Mouse (Mus musculus) heart, embryonic 11.5 days (tissue): Measurements from ENCODE around the gene Cnbp. TPM values are rescaled to one million over a fixed set of nuclear protein-coding genes. Genes with fewer than 3 reads are reported as not detected.

Source experiments
- ATAC-seq: fragments of 200-750 bp; cut with Nextera tagmentation; replicated peaks from 2 replicates; pipeline ENCODE4 v1.8.0; 2017; ENCODE audit warnings: moderate library complexity; ENCODE audit not compliant: insufficient number of reproducible peaks, low FRiP score, low TSS enrichment
- H3K27ac ChIP-seq: fragments of 300-500 bp; sonication (generic); 2 replicates; pipeline ENCODE4 v1.5.1; 2014; ENCODE audit warnings: mild to moderate bottlenecking, low read depth, low read length
- H3K27me3 ChIP-seq: fragments of 300-500 bp; sonication (generic); 2 replicates; pipeline ENCODE4 v1.6.1; 2014; ENCODE audit warnings: mild to moderate bottlenecking, low read length, mixed read lengths; ENCODE audit not compliant: control insufficient read depth, insufficient read depth
- H3K36me3 ChIP-seq: fragments of 300-500 bp; sonication (generic); 2 replicates; pipeline ENCODE4 v1.6.1; 2014; ENCODE audit warnings: mild to moderate bottlenecking, low read length, moderate library complexity, mixed read lengths; ENCODE audit not compliant: control insufficient read depth, insufficient read depth
- H3K4me1 ChIP-seq: fragments of 300-500 bp; sonication (generic); 2 replicates; pipeline ENCODE4 v1.6.1; 2014; ENCODE audit warnings: low read length; ENCODE audit not compliant: control insufficient read depth, insufficient read depth
- H3K4me2 ChIP-seq: fragments of 300-500 bp; sonication (generic); 2 replicates; pipeline ENCODE4 v1.6.1; 2014; ENCODE audit warnings: mild to moderate bottlenecking, moderate library complexity
- H3K4me3 ChIP-seq: fragments of 300-500 bp; sonication (generic); 2 replicates; pipeline ENCODE4 v1.5.1; 2014; ENCODE audit warnings: low read depth, low read length
- H3K9ac ChIP-seq: fragments of 300-500 bp; sonication (generic); 2 replicates; pipeline ENCODE4 v1.6.1; 2014; ENCODE audit warnings: mild to moderate bottlenecking, low read depth, low read length, moderate library complexity
- H3K9me3 ChIP-seq: fragments of 300-500 bp; sonication (generic); replicated peaks from 2 replicates; pipeline ENCODE4 v1.6.1; 2016; ENCODE audit warnings: low read length; ENCODE audit not compliant: control insufficient read depth
- WGBS: fragments of 180-500 bp; shearing (Covaris S2); extraction: QIAGEN DNeasy Blood & Tissue Kit; methylation state at CpG from one replicate; pipeline ENCODE4 v1.1.7; 2014; ENCODE audit not compliant: insufficient replicate concordance; 5-methylcytosine and 5-hydroxymethylcytosine counted together
- polyA plus RNA-seq: library from polyadenylated mRNA; unstranded; fragments of >200 nt; fragmentation: Nextera tagmentation; extraction: Ambion mirVana; gene quantifications from 2 replicates; pipeline ENCODE4 v1.2.1, GENCODE M21; 2014

Cnbp gene
- 886 and 909 TPM in 2 replicates for polyA plus RNA-seq

DNA sequence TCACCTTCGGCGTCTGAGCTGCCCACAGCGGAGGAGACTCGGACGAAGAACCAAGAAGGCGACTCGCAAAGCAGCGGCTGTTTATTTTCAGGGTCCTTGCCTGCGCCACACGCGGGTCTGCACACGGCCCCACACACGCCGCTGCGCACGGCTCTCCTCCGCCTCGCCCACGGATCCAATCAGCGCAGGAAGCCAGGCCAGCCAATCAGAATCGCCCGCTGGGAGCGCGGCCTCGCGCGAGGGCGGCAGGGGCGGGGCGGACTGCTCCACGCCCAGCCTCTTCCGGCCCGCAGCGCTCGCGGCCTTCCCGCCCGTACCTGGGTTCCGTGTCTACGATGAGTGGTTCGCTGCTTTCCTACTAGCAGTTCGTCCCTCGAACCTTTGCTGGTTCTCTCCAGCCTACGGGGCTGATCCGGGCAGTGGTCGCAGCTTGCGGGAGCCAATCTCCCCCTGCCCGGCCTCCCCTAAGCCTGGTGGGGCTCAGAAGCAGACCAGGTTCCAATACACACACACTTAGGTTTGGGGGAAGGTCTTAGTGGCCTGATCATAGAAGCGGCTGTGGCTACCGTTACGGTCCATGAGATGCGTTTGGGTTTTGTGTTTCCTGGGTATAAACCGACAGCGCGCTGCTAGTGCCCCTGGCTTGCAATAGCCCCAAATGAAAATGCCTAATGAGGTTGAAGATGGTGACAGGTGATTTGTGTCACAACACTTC, at the start of gene Cnbp:
Cnbp (minus strand) TSS at position 207 of the 715 bp plus-strand sequence.
- H3K4me2 ChIP-seq, result peak within 1 kb of the TSS; percentile 93
- H3K9ac ChIP-seq, result peak within 1 kb of the TSS; percentile 100
- peak; percentile 96 for ATAC-seq
- no peaks in the 10 kb centered on the region for H3K27me3 ChIP-seq
- WGBS, result under 1% methylated on average over 55 of the region's 55 CpGs
- H3K4me3 ChIP-seq, result peak within 1 kb of the TSS; percentile 93
- H3K27ac ChIP-seq, result peak within 1 kb of the TSS; percentile 93
- H3K36me3 ChIP-seq, result peaks cover 4% of the 10 kb centered on the region; the same call in 1 of the 2 replicates
- no peaks in the 10 kb centered on the region for H3K9me3 ChIP-seq
- H3K4me1 ChIP-seq, result peaks cover 16% of the 10 kb centered on the region

DNA sequence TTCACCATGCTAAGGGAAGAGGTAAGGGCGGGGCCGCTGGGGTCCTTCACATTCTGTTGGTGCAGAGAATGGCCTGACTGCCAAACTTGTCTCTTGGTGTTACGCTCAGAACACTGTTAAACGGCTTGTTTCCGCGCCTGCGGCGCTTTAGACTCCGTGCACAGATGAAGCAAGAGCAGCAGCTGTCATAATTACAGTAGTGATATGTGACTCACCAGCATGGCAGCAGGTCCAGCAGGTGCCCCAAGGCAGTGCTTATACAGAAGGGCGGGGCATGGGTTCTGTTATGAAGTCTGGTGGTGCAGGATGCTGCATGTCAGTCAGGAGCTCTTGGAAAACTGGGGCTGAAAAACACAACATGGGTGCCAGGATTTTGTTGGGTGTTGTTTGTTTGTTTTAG, 47.1 kb upstream of the Cnbp start:
- H3K9me3 ChIP-seq, result no peaks in the 10 kb centered on the region
- WGBS, result 93% methylated on average over 10 of the region's 10 CpGs

DNA sequence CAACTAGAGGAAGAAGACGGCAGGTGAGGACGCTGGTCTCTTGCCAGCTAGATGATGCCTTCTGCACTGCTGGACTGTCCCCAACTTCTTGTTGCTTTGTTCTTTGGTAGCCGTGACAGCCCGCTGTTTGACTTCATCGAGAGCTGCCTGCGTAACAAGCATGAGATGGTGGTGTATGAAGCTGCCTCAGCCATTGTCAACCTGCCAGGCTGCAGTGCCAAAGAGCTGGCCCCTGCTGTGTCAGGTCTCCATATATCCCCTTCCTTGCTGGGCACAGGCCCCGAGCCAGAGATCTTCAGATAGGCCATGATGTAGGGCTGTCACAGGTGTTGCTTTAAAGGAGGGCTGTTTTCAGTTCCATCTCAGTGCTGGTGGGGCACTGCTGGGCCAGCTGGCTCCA, 43.0 kb upstream of the Cnbp start:
- Histone ChIP-seq H3K27ac (no peak overlapping the region), H3K36me3 (peaks cover 62% of the 10 kb centered on the region), H3K4me2 (no peak overlapping the region), H3K9ac (no peak overlapping the region), H3K9me3 (no peaks in the 10 kb centered on the region), H3K4me3 (no peak overlapping the region), H3K27me3 (no peaks in the 10 kb centered on the region), H3K4me1 (peaks cover 2% of the 10 kb centered on the region; the same call in 1 of the 2 replicates)
- WGBS, result 91% methylated on average over 7 of the region's 7 CpGs
- no peak for ATAC-seq

More for the DNA sequence above, 47.1 kb upstream of the Cnbp start:
- ATAC-seq, result no peak
- no peak overlapping the region for H3K27ac ChIP-seq
- H3K4me3 ChIP-seq, result no peak overlapping the region
- H3K27me3 ChIP-seq, result no peaks in the 10 kb centered on the region
- no peak overlapping the region for H3K9ac ChIP-seq
- no peak overlapping the region for H3K4me2 ChIP-seq
- no peaks in the 10 kb centered on the region for H3K4me1 ChIP-seq
- H3K36me3 ChIP-seq, result peaks cover 65% of the 10 kb centered on the region

DNA sequence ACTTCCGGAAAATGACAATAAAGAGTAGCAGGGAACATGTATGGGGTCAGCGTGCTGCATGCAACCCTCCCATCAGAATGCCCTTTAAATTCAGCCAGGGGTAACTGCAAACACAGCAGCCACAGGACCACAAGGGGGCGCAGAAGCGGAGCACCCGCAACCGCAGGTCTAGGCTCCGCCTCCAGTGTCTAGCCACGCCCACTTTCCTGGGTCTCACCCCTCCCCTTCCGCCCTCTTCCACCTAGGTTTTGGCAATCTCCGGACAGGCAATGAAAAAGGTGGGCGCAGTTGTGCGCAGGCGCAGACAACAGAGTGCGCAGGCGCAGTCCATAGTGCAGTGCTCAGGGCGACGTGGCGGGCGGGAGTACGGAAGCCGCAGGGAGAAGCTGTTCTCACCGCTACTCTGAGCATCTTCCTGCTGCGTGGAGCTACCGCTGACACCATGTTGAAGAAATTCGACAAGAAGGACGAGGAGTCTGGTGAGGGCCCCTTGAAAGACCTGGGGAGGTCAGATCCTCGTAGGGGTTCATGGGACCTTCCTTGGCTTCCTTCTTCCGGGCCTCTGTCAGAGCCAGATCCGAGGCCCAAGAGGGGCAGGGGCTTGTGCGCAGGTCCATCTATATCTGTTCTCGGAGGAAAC, 36.8 kb upstream of the Cnbp start, which contains the start of gene Copg1:
Copg1 (plus strand) TSS at position 221 of the 640 bp plus-strand sequence.
- peak; percentile 94 for ATAC-seq
- Histone ChIP-seq H3K4me1 (peaks cover 7% of the 10 kb centered on the region; the same call in 1 of the 2 replicates), H3K27ac (peak within 1 kb of the TSS; percentile 89), H3K27me3 (no peaks in the 10 kb centered on the region), H3K9me3 (no peaks in the 10 kb centered on the region), H3K36me3 (peaks cover 24% of the 10 kb centered on the region), H3K4me3 (peak within 1 kb of the TSS; percentile 74), H3K9ac (peak within 1 kb of the TSS; percentile 89), H3K4me2 (peak within 1 kb of the TSS; percentile 78)
- under 1% methylated on average over 31 of the region's 31 CpGs for WGBS

DNA sequence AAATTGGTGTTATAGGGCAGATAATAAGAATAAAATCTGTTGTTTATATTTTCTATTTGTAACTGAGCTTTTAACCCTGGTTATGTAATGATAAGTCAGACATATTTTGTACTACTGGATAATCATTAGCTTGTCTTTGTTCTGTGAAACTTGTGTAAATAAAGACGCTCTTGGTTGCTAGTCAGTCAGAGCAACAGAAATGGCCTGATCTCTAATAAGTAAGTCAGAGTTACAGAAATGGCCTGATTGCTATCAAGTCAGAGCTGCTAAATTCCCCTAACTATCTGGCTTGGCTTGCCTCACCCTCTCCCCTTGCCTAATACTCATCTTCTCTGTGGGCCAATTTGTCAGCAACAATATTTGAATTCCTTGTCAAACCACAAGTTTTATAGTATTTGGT, 35.8 kb upstream of the Cnbp start:
- Histone ChIP-seq H3K9me3 (no peaks in the 10 kb centered on the region), H3K4me1 (peaks cover 7% of the 10 kb centered on the region; the same call in 1 of the 2 replicates), H3K36me3 (peaks cover 19% of the 10 kb centered on the region), H3K4me2 (no peak overlapping the region), H3K4me3 (no peak overlapping the region), H3K27ac (no peak overlapping the region), H3K27me3 (no peaks in the 10 kb centered on the region), H3K9ac (no peak overlapping the region)
- no peak for ATAC-seq
- WGBS, result 89% methylated on average over 1 of the region's 1 CpGs

DNA sequence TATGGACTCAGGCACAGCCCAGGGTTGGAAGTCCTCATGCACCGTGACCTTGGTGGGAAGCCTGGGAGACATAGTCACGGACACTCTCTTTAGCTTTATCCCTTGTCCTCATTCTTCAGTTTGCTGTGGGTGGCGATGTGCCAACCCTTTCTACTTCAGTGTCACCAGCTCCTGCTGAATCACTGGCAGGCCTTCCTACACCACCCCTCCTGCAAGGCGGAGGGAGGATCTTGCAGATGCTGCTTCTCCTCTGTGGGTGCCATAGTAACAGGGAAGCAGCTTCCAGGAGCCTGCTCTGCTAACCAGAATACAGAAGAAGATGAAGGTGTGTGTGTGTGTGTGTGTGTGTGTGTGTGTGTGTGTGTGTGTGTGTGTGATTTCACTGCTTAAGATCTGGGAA, 31.9 kb upstream of the Cnbp start:
- no peak overlapping the region for H3K4me2 ChIP-seq
- no peak overlapping the region for H3K4me3 ChIP-seq
- H3K27me3 ChIP-seq, result no peaks in the 10 kb centered on the region
- no peak for ATAC-seq
- H3K9me3 ChIP-seq, result no peaks in the 10 kb centered on the region
- 65% methylated on average over 4 of the region's 4 CpGs for WGBS
- H3K4me1 ChIP-seq, result no peaks in the 10 kb centered on the region
- H3K27ac ChIP-seq, result no peak overlapping the region
- no peaks in the 10 kb centered on the region for H3K36me3 ChIP-seq
- no peak overlapping the region for H3K9ac ChIP-seq

DNA sequence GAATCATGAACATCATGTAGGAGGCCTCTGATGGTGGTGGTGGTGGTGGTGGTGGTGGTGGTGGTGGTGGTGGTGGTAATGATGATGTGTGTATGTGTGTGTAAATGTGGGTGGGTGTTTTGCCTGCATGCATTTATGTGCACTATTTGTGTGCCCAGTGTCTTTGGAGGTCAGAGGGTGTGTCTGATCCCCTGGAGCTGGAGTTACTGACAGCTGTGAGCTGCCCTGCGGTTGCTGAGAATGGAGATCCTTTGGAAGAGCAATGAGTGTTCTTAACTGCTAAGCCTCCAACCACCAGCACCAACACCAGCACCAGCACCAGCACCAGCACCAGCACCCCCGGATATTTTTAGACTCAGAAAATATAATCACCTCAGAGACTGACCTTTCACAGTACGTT, 31.3 kb upstream of the Cnbp start:
- Histone ChIP-seq H3K4me1 (no peaks in the 10 kb centered on the region), H3K9ac (no peak overlapping the region), H3K4me3 (no peak overlapping the region), H3K27me3 (no peaks in the 10 kb centered on the region), H3K9me3 (no peaks in the 10 kb centered on the region), H3K36me3 (no peaks in the 10 kb centered on the region), H3K4me2 (no peak overlapping the region), H3K27ac (no peak overlapping the region)
- ATAC-seq, result no peak
- 67% methylated on average over 3 of the region's 3 CpGs for WGBS

DNA sequence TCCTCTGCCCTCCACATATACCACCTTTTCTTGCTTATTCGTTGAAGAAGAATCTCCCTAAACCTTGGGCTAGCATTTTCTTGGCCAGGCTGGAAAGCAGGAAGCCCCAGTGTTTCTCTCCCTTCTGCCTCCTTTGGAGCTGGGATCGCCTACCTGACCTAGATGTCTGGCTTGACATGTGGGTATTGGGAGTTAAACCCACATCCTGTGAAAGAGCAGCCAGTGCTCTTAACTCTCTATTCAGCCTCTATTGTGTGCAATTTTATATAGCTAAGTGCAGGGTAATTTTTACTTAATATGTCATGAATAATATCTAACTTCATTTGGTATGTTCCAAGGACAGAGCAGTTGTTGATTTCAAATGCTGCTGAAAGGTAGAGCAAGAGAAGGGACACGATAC, 28.7 kb upstream of the Cnbp start:
- Histone ChIP-seq H3K27me3 (no peaks in the 10 kb centered on the region), H3K9ac (no peak overlapping the region), H3K4me2 (no peak overlapping the region), H3K4me1 (no peaks in the 10 kb centered on the region), H3K9me3 (no peaks in the 10 kb centered on the region), H3K27ac (no peak overlapping the region), H3K36me3 (no peaks in the 10 kb centered on the region), H3K4me3 (no peak overlapping the region)
- 63% methylated on average over 3 of the region's 3 CpGs for WGBS
- ATAC-seq, result no peak
